Mouse (Mus musculus): ENCODE measurements around the gene Pdlim1. TPM values are rescaled to one million over a fixed set of nuclear protein-coding genes. Genes with fewer than 3 reads are reported as not detected.
"Not testable (repeated sequence)": the region's sequence is repeated elsewhere in the genome, so short reads cannot be mapped to it uniquely, and the experiment has no call there.

Gene Pdlim1
- polyA plus RNA-seq, 1 experiment from 2014 or later: 179 TPM

DNA sequence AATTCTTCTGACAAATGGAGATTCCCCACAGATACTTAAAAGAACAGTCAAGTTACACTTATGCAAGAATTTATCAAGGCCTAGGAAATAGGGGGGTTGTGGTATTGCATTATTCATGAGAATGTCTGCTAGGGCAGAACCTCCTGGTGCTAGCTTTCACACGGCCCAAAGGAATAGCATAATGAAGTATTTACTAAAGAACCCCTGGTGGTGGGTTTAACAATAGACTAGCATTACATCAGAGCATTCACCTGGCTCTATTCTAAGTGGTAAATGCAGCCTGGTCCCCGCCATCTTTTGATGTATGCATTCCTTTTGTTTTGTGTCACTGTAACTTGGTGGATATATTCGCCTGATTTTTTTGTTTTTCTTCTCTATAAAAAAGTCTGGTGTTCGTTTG lies 68.7 kb downstream of the Pdlim1 start:
- not testable (repeated sequence) for H3K27me3 ChIP-seq (ENCODE audit: control insufficient read depth, insufficient read depth, low read depth, low read length); H3K36me3 ChIP-seq (ENCODE audit: control insufficient read depth, insufficient read depth, low read length); H3K4me2 ChIP-seq (ENCODE audit: low read depth, low read length); H3K4me3 ChIP-seq (ENCODE audit: low read length); H3K4me1 ChIP-seq (replicated peaks; ENCODE audit: control insufficient read depth, insufficient read depth, low read length); H3K27ac ChIP-seq (ENCODE audit: low read length); H3K9me3 ChIP-seq (ENCODE audit: control insufficient read depth, low read length); H3K9ac ChIP-seq (ENCODE audit: low read length); ATAC-seq (ENCODE audit: low read depth)
- 64% methylated on average over 4 of the region's 4 CpGs for WGBS

DNA sequence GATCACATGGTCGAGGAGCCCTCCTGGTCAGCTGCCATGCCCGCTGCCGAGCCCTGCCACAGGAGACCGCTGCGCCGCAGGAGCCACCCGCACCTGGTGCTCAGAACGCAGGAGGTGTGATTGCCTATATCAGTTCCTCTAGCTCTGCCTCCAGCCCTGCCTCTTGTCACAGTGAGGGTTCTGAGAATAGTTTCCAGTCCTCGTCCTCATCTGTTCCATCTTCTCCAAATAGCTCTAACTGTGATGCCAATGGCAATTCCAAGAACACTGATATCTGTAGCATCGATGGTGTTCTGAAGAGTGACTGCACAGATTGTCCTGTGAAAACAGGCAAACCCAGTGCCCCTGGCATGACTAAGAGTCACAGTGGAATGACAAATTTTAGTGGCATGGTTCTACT lies 81.0 kb downstream of the Pdlim1 start:
- H3K9ac ChIP-seq (ENCODE audit: low read length): no peak overlapping the region
- WGBS: 91% methylated on average over 10 of the region's 10 CpGs
- no peak overlapping the region for H3K4me3 ChIP-seq (ENCODE audit: low read length)
- no peak overlapping the region for H3K27ac ChIP-seq (ENCODE audit: low read length)
- no peaks in the 10 kb centered on the region for H3K4me1 ChIP-seq (replicated peaks; ENCODE audit: control insufficient read depth, insufficient read depth, low read length)
- no peaks in the 10 kb centered on the region for H3K27me3 ChIP-seq (ENCODE audit: control insufficient read depth, insufficient read depth, low read depth, low read length)
- H3K36me3 ChIP-seq (ENCODE audit: control insufficient read depth, insufficient read depth, low read length): no peaks in the 10 kb centered on the region
- ATAC-seq (ENCODE audit: low read depth): no peak
- H3K4me2 ChIP-seq (ENCODE audit: low read depth, low read length): no peak overlapping the region
- H3K9me3 ChIP-seq (ENCODE audit: control insufficient read depth, low read length): no peaks in the 10 kb centered on the region

DNA sequence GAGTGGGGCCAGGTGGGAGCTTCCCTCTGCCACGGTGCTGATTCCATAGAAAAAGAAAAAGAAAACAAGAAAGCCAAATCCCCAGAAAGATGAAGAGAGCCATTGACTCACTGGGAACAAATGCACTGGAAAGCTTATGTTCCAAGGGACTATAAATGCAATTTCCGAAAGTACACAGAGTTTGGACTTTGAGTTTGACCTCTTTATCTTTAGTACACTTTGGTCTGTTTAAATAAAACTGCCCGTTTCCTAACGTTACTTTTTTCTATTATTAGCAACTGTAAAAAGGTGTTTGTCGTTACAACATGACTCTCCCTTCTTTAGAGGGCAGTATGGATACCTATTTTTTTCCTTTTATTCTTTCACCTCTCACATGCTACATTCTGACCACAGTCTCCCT lies 84.5 kb downstream of the Pdlim1 start, which contains the start of gene Cyp2c70:
Gene Cyp2c70 (minus strand): TSS at position 174 of the 400 bp plus-strand sequence.
- Histone ChIP-seq H3K9ac (ENCODE audit: low read length) (no peak within 1 kb of the TSS), H3K27me3 (ENCODE audit: control insufficient read depth, insufficient read depth, low read depth, low read length) (no peaks in the 10 kb centered on the region), H3K9me3 (ENCODE audit: control insufficient read depth, low read length) (no peaks in the 10 kb centered on the region), H3K4me1 (replicated peaks; ENCODE audit: control insufficient read depth, insufficient read depth, low read length) (no peaks in the 10 kb centered on the region), H3K4me3 (ENCODE audit: low read length) (no peak within 1 kb of the TSS), H3K36me3 (ENCODE audit: control insufficient read depth, insufficient read depth, low read length) (no peaks in the 10 kb centered on the region), H3K27ac (ENCODE audit: low read length) (no peak within 1 kb of the TSS), H3K4me2 (ENCODE audit: low read depth, low read length) (no peak within 1 kb of the TSS)
- 25% methylated on average over 5 of the region's 5 CpGs for WGBS
- no peak for ATAC-seq (ENCODE audit: low read depth)

GRCm38 (mm10) chr19:40183600-40183999 lies 88.0 kb downstream of the Pdlim1 start:
- Histone ChIP-seq H3K27ac (ENCODE audit: low read length) (no peak overlapping the region), H3K27me3 (ENCODE audit: control insufficient read depth, insufficient read depth, low read depth, low read length) (no peaks in the 10 kb centered on the region), H3K36me3 (ENCODE audit: control insufficient read depth, insufficient read depth, low read length) (no peaks in the 10 kb centered on the region), H3K4me2 (ENCODE audit: low read depth, low read length) (no peak overlapping the region), H3K4me3 (ENCODE audit: low read length) (no peak overlapping the region), H3K4me1 (replicated peaks; ENCODE audit: control insufficient read depth, insufficient read depth, low read length) (no peaks in the 10 kb centered on the region), H3K9ac (ENCODE audit: low read length) (no peak overlapping the region), H3K9me3 (ENCODE audit: control insufficient read depth, low read length) (no peaks in the 10 kb centered on the region)
- no peak for ATAC-seq (ENCODE audit: low read depth)
- WGBS: 89% methylated on average over 5 of the region's 5 CpGs

DNA sequence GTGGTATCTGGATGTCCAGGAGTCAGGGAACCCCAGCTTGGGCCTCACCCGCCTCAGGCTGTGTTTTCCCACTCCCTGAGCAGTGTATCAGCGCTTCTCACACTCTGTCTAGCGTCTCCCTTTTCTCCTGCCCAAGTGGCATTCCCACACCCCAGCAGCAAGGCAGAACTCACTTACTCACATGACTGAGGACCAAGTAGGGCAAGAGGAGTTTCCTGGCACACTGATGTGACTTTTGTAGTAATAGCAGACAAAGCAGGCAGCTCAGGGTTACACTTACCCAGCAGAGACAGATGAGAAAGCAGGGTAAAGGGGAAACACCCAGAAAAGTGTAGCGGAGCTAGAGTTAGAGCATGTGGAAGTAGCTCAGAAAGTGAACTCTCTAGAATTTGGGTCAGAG lies 93.3 kb downstream of the Pdlim1 start:
- Histone ChIP-seq H3K4me1 (replicated peaks; ENCODE audit: control insufficient read depth, insufficient read depth, low read length) (no peaks in the 10 kb centered on the region), H3K9ac (ENCODE audit: low read length) (no peak overlapping the region), H3K27ac (ENCODE audit: low read length) (no peak overlapping the region), H3K4me3 (ENCODE audit: low read length) (no peak overlapping the region), H3K27me3 (ENCODE audit: control insufficient read depth, insufficient read depth, low read depth, low read length) (no peaks in the 10 kb centered on the region), H3K4me2 (ENCODE audit: low read depth, low read length) (no peak overlapping the region), H3K9me3 (ENCODE audit: control insufficient read depth, low read length) (no peaks in the 10 kb centered on the region), H3K36me3 (ENCODE audit: control insufficient read depth, insufficient read depth, low read length) (no peaks in the 10 kb centered on the region)
- 64% methylated on average over 4 of the region's 4 CpGs for WGBS
- no peak for ATAC-seq (ENCODE audit: low read depth)

Other genes starting within 250 kb of the Pdlim1 start
- not detected in 2 replicates for gene Cyp2c54, start 198.0 kb downstream of the Pdlim1 start, polyA plus RNA-seq (2015; fragmentation: Nextera tagmentation; extraction: Ambion mirVana)
- not detected in 2 replicates for gene Cyp2c50, start 182.2 kb downstream of the Pdlim1 start, polyA plus RNA-seq (2015; fragmentation: Nextera tagmentation; extraction: Ambion mirVana)
- 0.41 TPM in 1 of 2 replicates, not detected in the other for gene Cyp2c70, start 84.5 kb downstream of the Pdlim1 start, polyA plus RNA-seq (2015; fragmentation: Nextera tagmentation; extraction: Ambion mirVana)
- 45.9 and 51.5 TPM in 2 replicates for gene Sorbs1, start 241.9 kb upstream of the Pdlim1 start, polyA plus RNA-seq (2015; fragmentation: Nextera tagmentation; extraction: Ambion mirVana)